Mouse (Mus musculus): ENCODE measurements around the gene Gm26602.

DNA sequence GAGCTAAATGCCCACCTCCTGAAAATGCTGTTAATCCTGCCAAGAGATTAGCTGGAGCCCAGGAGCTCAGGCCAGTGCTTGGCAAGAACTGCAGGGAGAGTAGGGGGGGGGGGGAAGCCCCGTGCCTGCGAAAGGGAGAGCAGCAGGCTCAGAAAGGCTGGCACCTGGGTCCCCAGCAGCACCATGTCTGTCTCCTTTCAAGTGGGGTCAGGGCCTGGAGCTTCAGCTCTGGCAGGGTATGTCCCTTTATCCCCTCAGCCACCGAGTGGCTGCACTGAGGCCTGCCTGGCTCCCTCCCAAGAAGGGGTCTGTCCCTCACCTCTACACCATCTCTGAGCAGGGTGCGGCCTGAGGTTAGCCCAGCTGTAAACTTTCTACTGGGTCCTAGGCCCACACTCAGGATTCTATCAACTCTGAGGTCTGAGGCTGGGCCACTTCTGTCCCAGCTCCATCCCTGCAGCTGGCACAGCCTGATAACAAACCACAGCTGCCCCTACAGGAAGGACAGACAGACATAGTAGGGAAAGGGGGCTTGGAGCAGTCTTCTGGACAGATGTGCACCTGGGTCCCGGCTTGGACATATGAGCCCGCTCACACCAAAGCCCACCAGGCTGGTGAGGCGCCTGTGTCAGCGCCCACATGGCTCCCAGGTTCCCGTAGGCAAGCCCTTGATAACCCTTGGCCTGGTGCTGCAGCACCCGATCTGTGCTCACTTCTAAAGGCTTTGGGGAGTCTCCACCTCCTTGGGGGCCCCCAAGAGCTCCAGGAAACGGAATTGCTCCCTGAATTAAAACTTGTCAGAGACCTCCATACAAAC is 3.7 kb downstream of the Gm26602 start:
- TF ChIP-seq GATA1 (IDR thresholded peaks at IDR 0.05; ENCODE audit: borderline replicate concordance, low read length), result peak; percentile 75; the same call in 1 of the 3 replicates
- no peak for TF ChIP-seq FLI1 (IDR thresholded peaks at IDR 0.05; ENCODE audit: low read length)

Measured in megakaryocyte, embryonic 14.5 days (primary cell).